Mouse (Mus musculus) erythroid progenitor cell, adult 5-6 weeks (primary cell): Measurements from ENCODE around the gene Chd3. TPM values are rescaled to one million over a fixed set of nuclear protein-coding genes. Genes with fewer than 3 reads are reported as not detected.

ENCODE experiments used
- ATAC-seq: replicated peaks from 2 replicates; pipeline ENCODE4 v1.8.0; 2016; ENCODE audit warnings: moderate number of reproducible peaks, mild to moderate bottlenecking, moderate TSS enrichment, inconsistent platforms; ENCODE audit not compliant: poor library complexity, low FRiP score, severe bottlenecking
- total RNA-seq, 2 experiments: library from RNA; stranded (forward) in 1 of 2; stranded (reverse) in 1 of 2; fragments of 150-400 nt in 1 of 2; fragments of 186-747, 209-891 nt in 1 of 2; gene quantifications; 2 replicates each; pipeline versions ENCODE4 v1.2.3 to v1.2.4; 2015 to 2017; ENCODE audit warnings: low replicate concordance in 2 of 2

The Chd3 gene
- total RNA-seq, 2 experiments from 2014 or later, result 19.5 to 21.0 TPM

GRCm38 (mm10) chr11:69367616-69368355 lies 1.4 kb downstream of the Chd3 start:
- no peak for ATAC-seq

DNA sequence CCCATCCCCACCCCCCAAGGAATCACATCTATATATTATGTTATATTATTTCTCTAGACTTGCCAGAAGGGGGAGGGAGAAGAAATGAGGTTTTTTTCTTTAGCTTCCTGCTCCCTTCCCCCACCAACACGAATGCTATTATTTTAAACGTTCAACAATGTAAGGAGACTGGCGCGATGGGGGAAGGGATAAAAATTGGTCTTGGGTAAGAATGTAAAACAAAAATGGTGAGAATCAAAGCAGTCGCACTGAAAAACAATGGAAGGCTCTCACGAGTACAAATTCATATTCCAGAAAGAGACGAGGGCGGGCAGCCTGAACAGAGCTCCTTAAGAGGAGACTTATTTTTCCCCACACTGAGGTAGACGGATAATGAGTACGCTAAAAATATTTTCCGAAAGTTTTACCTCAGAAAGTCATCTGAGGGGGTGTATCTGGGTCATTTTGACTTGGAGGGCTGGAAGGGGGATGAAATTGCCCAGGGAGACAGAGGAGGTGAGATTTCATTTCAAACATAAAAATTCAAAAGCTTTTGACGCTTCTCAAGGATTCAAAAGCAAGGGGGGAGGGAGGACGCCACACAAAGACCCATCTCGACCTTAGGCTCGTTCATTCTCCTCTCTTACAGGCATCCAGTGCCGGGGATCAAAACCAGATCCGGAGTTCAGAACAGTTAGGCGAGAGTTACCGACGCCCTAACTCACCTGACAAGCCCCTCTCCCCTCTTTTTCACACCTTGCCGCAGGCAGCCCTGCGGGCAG lies 2.2 kb downstream of the Chd3 start:
- no peak for ATAC-seq

- peak; percentile 74 for ATAC-seq
Observed at GRCm38 (mm10) chr11:69366157-69366854, 2.9 kb downstream of the Chd3 start.

DNA sequence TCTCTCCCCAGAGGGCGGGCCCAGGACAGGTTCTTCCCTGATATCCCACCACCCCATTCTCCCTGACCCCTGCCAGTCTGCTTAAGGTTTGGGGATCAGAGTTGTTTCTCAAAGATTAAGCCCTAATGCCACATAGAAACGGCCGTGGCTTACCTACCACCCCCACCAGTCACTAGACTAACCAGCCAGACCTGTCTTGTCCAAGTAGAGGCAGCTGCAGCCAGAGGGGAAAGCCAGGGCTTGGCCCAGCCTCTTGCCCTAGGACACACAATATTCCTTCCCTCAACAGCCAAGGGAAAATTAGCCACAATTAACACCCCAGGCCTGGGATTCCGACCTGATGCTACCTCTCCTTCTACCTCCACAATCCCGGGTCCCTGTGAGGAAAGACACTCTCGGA lies 3.5 kb downstream of the Chd3 start:
- no peak for ATAC-seq

DNA sequence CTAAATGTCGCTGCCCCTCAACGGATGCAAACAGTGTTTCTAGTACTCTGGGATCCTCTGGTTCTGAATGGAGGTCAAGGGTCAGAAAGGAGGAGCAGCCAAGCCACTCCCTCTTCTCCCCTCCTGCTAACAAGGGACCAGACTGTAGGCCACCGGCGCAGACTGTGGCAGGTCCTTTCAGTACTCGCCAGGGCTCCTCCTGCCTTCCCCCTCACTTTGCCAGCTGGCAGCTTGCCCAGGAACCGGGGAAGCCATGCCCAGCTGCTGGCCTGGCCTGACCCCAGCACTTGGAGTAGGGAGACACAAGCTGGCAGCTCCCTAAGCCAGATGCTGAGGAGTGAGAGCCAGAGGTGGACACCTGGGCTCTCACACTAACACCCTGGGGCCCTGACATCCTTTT lies 4.3 kb downstream of the Chd3 start:
- ATAC-seq, result peak; percentile 42

DNA sequence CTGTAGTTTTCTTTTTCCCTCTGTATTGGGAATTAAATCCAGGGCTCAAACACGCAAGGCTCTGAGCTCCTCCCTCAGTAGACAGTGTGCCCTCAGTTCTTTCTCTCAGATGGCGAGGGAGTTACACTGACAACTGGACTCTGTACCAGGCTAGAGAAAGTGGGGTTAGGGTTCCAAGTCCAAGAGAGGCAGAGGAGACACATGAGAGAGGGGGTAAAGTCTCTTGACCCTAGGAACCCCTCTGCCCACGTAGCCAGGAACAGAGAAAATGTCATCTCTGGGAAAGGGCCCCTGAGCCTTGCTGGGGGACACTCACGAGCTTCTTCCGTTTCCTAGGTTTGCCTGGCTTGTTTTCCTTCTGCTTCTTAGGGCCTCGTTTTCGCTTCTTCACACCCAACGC lies 4.8 kb downstream of the Chd3 start:
- no peak for ATAC-seq

- ATAC-seq, result no peak
Observed at GRCm38 (mm10) chr11:69362479-69362878, 6.7 kb downstream of the Chd3 start.

DNA sequence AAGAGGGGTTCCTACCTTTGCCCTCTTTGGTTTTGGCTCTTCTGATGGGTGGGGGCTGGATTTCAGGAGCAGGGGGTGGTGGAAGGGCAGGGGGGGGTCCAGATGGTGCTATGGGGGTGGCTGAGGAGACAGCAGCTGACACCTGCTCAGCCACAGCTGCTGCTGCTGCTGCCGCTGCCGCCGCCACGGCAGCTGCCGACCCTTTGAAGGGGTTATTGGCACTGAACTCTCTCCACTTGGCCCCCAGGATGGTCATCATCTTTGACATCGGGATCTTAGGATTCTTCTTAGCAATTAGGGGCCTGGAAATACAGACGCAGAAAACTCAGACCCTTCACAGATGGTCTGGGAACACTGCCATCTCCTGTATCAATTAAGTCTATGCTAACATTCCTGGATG lies 7.2 kb downstream of the Chd3 start:
- ATAC-seq, result no peak

GRCm38 (mm10) chr11:69357690-69358089 lies 11.5 kb downstream of the Chd3 start:
- no peak for ATAC-seq

DNA sequence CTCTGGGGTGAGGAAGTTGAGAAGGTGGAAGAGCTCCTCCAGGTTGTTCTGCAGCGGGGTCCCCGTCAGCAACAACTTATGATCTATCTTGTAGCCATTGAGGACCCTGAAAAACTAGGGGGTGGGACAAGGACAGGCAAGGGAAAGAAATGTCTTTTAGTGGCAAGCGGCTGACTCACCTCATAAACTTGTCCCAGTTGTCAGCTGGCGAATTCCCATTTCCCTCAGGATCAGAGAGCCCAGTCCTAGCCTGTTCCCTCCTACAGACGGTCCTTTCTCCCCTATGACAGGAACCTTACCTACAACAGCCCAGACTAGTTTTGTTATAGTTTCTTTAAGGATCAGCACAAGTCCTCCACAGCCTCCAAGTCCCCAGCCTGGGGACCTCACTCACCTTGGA lies 12.7 kb downstream of the Chd3 start:
- no peak for ATAC-seq

DNA sequence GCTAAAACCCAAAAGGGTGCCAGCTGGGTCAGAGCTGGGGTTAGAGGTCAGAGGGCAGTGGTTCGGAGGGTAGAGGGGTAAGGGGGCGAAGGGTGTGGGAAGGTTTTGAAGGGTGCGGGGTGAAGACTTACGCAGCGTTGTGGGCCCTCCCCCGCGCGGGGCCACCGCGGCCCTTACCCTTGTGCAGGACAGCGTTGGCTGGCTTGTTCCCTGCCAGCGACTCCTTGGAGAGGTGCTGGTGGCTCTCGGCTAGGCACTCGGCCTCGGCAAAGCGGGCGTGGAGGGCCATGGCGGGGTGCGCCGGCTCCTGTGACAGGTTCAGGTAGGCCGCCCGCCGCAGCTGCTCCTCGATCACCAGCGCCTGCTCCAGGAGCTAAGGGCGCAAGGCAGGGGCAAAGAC lies 22.8 kb downstream of the Chd3 start:
- ATAC-seq, result no peak

DNA sequence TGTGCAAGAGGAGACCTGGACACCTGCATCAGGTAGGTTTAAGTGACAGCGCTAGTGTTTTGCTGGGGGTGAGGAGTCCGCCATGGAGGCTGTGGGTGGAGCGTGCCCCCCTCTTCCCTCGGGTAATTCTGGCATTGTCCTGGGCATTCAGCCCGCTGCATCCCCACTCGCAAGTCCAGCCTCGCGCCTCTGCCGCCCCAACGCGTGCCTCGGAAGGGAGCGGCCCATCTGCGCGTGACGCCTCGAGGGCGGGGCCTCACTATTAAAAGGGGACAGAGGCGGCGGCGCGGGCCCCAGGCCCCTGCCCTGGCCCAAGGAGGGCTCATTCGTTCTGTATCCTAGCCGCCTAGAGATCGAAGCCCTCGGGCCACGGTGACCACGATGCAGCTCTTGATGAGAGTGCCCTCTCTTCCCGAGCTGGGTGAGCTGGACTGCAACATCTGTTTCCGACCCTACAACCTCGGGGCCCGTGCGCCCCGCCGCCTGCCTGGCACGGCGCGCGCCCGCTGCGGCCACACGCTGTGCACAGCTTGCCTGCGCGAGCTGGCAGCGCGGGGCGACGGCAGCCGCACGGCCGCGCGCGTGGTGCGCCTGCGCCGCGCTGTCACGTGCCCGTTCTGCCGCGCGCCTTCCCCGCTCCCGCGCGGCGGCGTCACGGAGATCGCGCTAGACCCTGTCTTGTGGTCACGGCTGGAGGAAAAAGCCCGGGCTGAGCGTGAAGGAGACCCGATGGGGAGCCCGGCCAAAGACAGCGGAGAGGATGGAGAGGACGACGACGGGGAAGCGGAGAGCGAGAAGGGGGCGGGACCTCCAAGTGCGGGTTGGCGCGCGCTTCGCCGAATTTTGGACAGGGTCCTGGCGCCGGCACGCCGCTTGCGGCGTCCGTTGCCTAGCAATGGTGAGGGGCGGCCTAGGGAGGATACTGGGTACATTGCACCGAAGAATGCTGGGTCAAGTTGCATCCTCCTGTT lies 28.8 kb downstream of the Chd3 start, which contains the start of gene Rnf227:
Gene Rnf227 (plus strand): TSS at position 301 of the 971 bp plus-strand sequence.
- peak; percentile 75 for ATAC-seq

- ATAC-seq, result no peak
Observed at GRCm38 (mm10) chr11:69334796-69335195, 34.4 kb downstream of the Chd3 start.

- 0 out of 2 replicates have a peak, but pooled peaks have one; percentile 11 for ATAC-seq
Observed at GRCm38 (mm10) chr11:69333922-69334321, 35.3 kb downstream of the Chd3 start.

DNA sequence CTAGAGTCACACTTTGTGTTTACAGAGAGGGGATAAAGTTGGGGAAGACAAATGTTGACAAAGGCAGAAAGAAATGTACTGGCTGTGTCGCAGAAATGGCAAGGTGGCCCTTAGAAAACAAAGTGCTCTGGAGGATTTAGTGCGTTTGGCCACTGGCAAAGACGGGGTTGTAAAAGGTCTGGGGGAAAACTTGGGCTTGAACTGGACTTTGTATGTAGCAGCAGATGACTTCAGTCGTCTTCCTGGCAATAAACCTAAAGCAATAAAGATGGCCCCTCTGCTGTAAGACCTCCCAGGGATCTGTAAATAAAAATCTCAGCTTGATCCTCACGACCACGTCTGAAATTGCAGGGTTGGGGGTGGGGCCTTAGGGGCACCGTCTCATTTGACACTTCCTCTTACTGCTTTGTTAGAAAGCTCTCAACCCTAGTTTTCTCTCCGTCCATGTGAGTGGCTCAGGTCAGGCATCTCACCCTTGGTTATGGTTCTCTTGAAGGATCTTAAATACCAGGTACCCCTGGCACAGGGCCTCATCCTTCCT lies 36.4 kb downstream of the Chd3 start:
- ATAC-seq, result no peak

DNA sequence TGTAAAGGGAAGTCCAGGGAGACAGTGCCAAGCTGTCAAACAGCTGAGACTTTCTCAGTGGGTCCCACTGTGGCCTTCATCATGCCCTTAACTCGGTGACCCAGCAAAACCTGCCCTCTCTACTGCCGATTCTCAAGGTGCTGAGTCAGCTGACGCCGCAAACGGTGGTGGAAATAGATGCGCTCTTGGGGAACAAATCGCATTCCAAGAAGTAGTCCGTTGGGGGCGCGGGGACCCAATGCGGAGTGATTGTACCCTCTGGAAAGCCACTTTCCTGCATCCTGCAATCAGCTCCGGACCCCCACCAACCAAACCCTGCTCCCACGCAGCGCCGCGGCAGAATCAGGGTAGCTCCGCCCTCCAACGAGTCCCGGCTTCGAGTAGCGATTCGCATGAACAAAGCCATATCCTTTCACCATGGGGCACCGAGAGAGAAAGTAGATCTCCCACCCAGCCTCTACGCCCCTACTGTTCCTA lies 37.2 kb downstream of the Chd3 start:
- peak; percentile 55 for ATAC-seq

DNA sequence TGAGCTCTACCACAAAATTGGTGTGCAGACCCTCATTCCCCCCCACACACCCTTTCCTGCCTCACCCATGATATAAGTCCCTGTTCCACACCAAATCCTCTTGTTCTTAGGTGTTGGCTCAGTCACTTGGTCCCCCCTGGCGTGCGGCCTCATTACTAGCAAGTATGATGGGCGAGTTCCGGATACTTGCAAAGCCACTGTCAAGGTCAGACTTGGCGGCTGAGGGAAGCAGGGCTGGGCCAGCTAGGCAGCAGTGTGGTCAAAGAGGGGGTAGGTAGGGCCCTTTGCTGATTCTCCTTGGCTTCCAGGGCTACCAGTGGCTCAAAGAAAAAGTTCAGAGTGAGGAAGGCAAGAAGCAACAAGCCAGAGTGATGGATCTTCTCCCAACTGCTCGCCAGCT lies 38.1 kb downstream of the Chd3 start:
- no peak for ATAC-seq

- ATAC-seq, result no peak
Observed at GRCm38 (mm10) chr11:69328517-69328916, 40.7 kb downstream of the Chd3 start.

- ATAC-seq, result no peak
Observed at GRCm38 (mm10) chr11:69327648-69328047, 41.6 kb downstream of the Chd3 start.
